Mouse (Mus musculus) layer of hippocampus, adult 2 months (tissue): ENCODE measurements at regions not wholly inside any gene's neighbourhood (a gene's known extent, or its start where the extent isn't known, plus 50 kb on each side); places are given as distances from the start of the nearest gene placed in this dataset.
"Not testable (repeated sequence)": the region's sequence is repeated elsewhere in the genome, so short reads cannot be mapped to it uniquely, and the experiment has no call there.

Experiments
- DNase-seq, 2 experiments: peaks; one replicate each; pipeline ENCODE4 v3.0.0; 2022; ENCODE audit warnings: low spot score in 2 of 2
- H3K27ac ChIP-seq: fragments of 200-600 bp; 2 replicates; pipeline ENCODE4 v1.8.1; 2022
- H3K4me3 ChIP-seq: fragments of 200-600 bp; 2 replicates; pipeline ENCODE4 v1.8.1; 2022; ENCODE audit warnings: mild to moderate bottlenecking
- CTCF ChIP-seq: fragments of 200-600 bp; conservative IDR thresholded peaks from 2 replicates; pipeline ENCODE4 v1.8.1; 2022; ENCODE audit warnings: antibody characterized with exemption, mild to moderate bottlenecking, moderate library complexity

GRCm38 (mm10) chr6:31136895-31137294 is 178.0 kb upstream of the Klf14 start:
- Histone ChIP-seq H3K27ac (peak overlapping the region; percentile 76), H3K4me3 (no peak overlapping the region)
- peak; percentile 83 for TF ChIP-seq CTCF
- no peak for DNase-seq

GRCm38 (mm10) chr6:31137351-31137750 is 178.5 kb upstream of the Klf14 start:
- no peak for TF ChIP-seq CTCF
- no peak for DNase-seq
- H3K4me3 ChIP-seq, result no peak overlapping the region
- peak overlapping the region; percentile 76 for H3K27ac ChIP-seq

GRCm38 (mm10) chr6:31140000-31140399 is 181.1 kb upstream of the Klf14 start:
- Histone ChIP-seq H3K27ac (peak overlapping the region; percentile 82), H3K4me3 (no peak overlapping the region)
- no peak for DNase-seq
- TF ChIP-seq CTCF, result no peak

GRCm38 (mm10) chr6:31140593-31140992 is 181.7 kb upstream of the Klf14 start:
- Histone ChIP-seq H3K27ac (peak overlapping the region; percentile 82), H3K4me3 (no peak overlapping the region)
- DNase-seq, result no peak
- TF ChIP-seq CTCF, result no peak

- TF ChIP-seq CTCF, result no peak
- H3K4me3 ChIP-seq, result no peak overlapping the region
- no peak for DNase-seq
- H3K27ac ChIP-seq, result peak overlapping the region; percentile 82
These were observed 182.6 kb upstream of the Klf14 start for GRCm38 (mm10) chr6:31141486-31141885.

- H3K4me3 ChIP-seq, DNase-seq: not testable (repeated sequence)
- peak overlapping the region; percentile 59 for H3K27ac ChIP-seq
These were observed 183.7 kb upstream of the Klf14 start for GRCm38 (mm10) chr6:31142479-31143007.

GRCm38 (mm10) chr6:31145687-31146086 is 186.8 kb upstream of the Klf14 start:
- Histone ChIP-seq H3K4me3 (no peak overlapping the region), H3K27ac (peak overlapping the region; percentile 91; the same call in 1 of the 2 replicates)
- no peak for DNase-seq
- no peak for TF ChIP-seq CTCF

- peak overlapping the region; percentile 91 for H3K27ac ChIP-seq
- no peak overlapping the region for H3K4me3 ChIP-seq
- no peak for TF ChIP-seq CTCF
- no peak for DNase-seq
These were observed 187.9 kb upstream of the Klf14 start for GRCm38 (mm10) chr6:31146779-31147178.

GRCm38 (mm10) chr6:31147682-31148081 is 188.8 kb upstream of the Klf14 start:
- no peak for TF ChIP-seq CTCF
- no peak for DNase-seq
- Histone ChIP-seq H3K27ac (peak overlapping the region; percentile 91), H3K4me3 (peak overlapping the region; percentile 18; the same call in 1 of the 2 replicates)

GRCm38 (mm10) chr6:31148311-31148856 is 189.5 kb upstream of the Klf14 start:
- peak overlapping the region; percentile 8; the same call in 1 of the 2 replicates for H3K4me3 ChIP-seq
- peak overlapping the region; percentile 91 for H3K27ac ChIP-seq
- peak; percentile 60 to 65 for DNase-seq
- TF ChIP-seq CTCF, result no peak

GRCm38 (mm10) chr6:31149164-31149563 is 190.3 kb upstream of the Klf14 start:
- no peak for TF ChIP-seq CTCF
- peak overlapping the region; percentile 91 for H3K27ac ChIP-seq
- no peak for DNase-seq
- no peak overlapping the region; the same call in 1 of the 2 replicates for H3K4me3 ChIP-seq

- Histone ChIP-seq H3K4me3 (no peak overlapping the region), H3K27ac (peak overlapping the region; percentile 91)
- no peak for DNase-seq
- TF ChIP-seq CTCF, result no peak
These were observed 191.5 kb upstream of the Klf14 start for GRCm38 (mm10) chr6:31150416-31150815.

- peak; percentile 77 to 88 for DNase-seq
- no peak overlapping the region for H3K4me3 ChIP-seq
- peak overlapping the region; percentile 80; the same call in 1 of the 2 replicates for H3K27ac ChIP-seq
- peak; percentile 76 for TF ChIP-seq CTCF
These were observed 197.0 kb upstream of the Klf14 start for GRCm38 (mm10) chr6:31155857-31156256.

GRCm38 (mm10) chr6:31156999-31157398 is 198.1 kb upstream of the Klf14 start:
- Histone ChIP-seq H3K4me3 (no peak overlapping the region), H3K27ac (no peak overlapping the region)
- DNase-seq, result no peak
- no peak for TF ChIP-seq CTCF
